Mouse (Mus musculus): ENCODE measurements around the gene Pam. TPM values are rescaled to one million over a fixed set of nuclear protein-coding genes. Genes with fewer than 3 reads are reported as not detected.

Pam gene
- polyA plus RNA-seq, 1 experiment from 2014 or later: 23.8 TPM

DNA sequence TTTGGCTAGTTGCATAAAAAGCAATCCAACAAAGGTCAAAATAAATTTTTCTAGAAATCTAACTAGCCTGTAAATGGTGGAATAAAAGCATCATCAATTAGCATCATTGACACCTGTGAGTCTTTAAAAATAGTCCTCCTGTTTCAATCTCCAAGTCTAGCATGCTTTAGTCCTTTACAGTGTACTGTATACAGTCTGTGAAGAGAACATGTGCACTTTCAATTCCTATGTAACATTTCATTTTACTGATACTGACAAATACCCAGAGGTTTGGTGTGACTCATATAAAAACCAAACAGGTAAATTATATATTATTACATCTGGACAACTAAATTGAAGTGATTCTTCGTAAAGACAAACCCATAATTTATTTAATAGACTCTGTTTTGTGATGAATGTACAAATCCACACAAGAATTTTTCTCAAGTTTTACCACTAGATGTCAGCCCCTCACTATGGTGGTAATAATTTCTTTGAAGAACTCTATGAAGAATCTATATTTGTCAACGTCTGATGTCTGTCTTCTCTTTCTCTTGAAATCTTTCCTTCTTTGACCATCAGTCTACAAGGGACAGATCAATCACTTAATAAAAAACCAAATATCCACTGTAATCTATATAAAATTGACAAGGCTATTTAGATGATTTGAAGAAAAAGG, 286.1 kb downstream of the Pam start:
- Histone ChIP-seq H3K4me1 (replicated peaks; ENCODE audit: control insufficient read depth, insufficient read depth, low read length) (no peaks in the 10 kb centered on the region), H3K36me3 (ENCODE audit: control insufficient read depth, insufficient read depth, low read length) (no peaks in the 10 kb centered on the region), H3K4me2 (replicated peaks; ENCODE audit: low read depth, low read length) (no peak overlapping the region), H3K27me3 (ENCODE audit: control insufficient read depth, insufficient read depth, low read length) (no peaks in the 10 kb centered on the region), H3K4me3 (ENCODE audit: low read depth, low read length) (no peak overlapping the region), H3K9ac (ENCODE audit: low read depth, low read length) (no peak overlapping the region), H3K27ac (ENCODE audit: low read depth, low read length) (no peak overlapping the region), H3K9me3 (ENCODE audit: control insufficient read depth, low read length) (no peaks in the 10 kb centered on the region)
- ATAC-seq (ENCODE audit: low FRiP score): peak; percentile 47; the same call in 1 of the 2 replicates
- peak; percentile 35 for DNase-seq (ENCODE audit: low spot score)
- 57% methylated on average over 2 of the region's 2 CpGs for WGBS

- H3K36me3 ChIP-seq (ENCODE audit: control insufficient read depth, insufficient read depth, low read length): no peaks in the 10 kb centered on the region
- no peaks in the 10 kb centered on the region for H3K27me3 ChIP-seq (ENCODE audit: control insufficient read depth, insufficient read depth, low read length)
- H3K27ac ChIP-seq (ENCODE audit: low read depth, low read length): no peak overlapping the region
- ATAC-seq (ENCODE audit: low FRiP score) (no peak), DNase-seq (ENCODE audit: low spot score) (no peak)
- no peak overlapping the region for H3K4me2 ChIP-seq (replicated peaks; ENCODE audit: low read depth, low read length)
- H3K4me3 ChIP-seq (ENCODE audit: low read depth, low read length): no peak overlapping the region
- H3K9ac ChIP-seq (ENCODE audit: low read depth, low read length): no peak overlapping the region
- no peaks in the 10 kb centered on the region for H3K9me3 ChIP-seq (ENCODE audit: control insufficient read depth, low read length)
- H3K4me1 ChIP-seq (replicated peaks; ENCODE audit: control insufficient read depth, insufficient read depth, low read length): no peaks in the 10 kb centered on the region
Measured at GRCm38 (mm10) chr1:97804520-97804919, 290.9 kb downstream of the Pam start.

- DNase-seq (ENCODE audit: low spot score) (peak; percentile 31), ATAC-seq (ENCODE audit: low FRiP score) (no peak)
- Histone ChIP-seq H3K27ac (ENCODE audit: low read depth, low read length) (no peak overlapping the region), H3K4me2 (replicated peaks; ENCODE audit: low read depth, low read length) (no peak overlapping the region), H3K4me1 (replicated peaks; ENCODE audit: control insufficient read depth, insufficient read depth, low read length) (no peaks in the 10 kb centered on the region), H3K9me3 (ENCODE audit: control insufficient read depth, low read length) (no peaks in the 10 kb centered on the region), H3K27me3 (ENCODE audit: control insufficient read depth, insufficient read depth, low read length) (no peaks in the 10 kb centered on the region), H3K4me3 (ENCODE audit: low read depth, low read length) (no peak overlapping the region), H3K36me3 (ENCODE audit: control insufficient read depth, insufficient read depth, low read length) (no peaks in the 10 kb centered on the region), H3K9ac (ENCODE audit: low read depth, low read length) (no peak overlapping the region)
- 47% methylated on average over 4 of the region's 4 CpGs for WGBS
Measured at GRCm38 (mm10) chr1:97802207-97802902, 293.1 kb downstream of the Pam start.

DNA sequence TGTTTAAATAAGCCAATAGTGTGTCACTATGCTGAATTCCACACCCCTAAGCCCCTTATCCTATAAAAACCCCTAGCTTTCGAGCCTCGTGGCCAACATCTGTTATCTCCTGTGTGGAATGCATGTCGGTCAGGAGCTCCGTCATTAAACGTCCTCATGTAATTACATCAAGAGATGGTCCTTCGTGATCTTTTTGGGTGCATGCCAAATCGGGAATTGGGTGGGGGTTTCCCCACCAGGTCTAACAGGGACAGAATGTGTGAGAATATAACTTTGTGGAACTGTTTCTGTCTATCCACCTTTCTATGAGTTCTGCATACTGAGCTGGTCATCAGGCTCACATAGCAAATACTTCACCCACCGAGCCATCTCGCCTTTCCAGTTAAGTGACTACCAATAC, 299.5 kb downstream of the Pam start:
- no peak overlapping the region for H3K27ac ChIP-seq (ENCODE audit: low read depth, low read length)
- H3K4me3 ChIP-seq (ENCODE audit: low read depth, low read length): no peak overlapping the region
- no peaks in the 10 kb centered on the region for H3K4me1 ChIP-seq (replicated peaks; ENCODE audit: control insufficient read depth, insufficient read depth, low read length)
- no peaks in the 10 kb centered on the region for H3K27me3 ChIP-seq (ENCODE audit: control insufficient read depth, insufficient read depth, low read length)
- no peak overlapping the region for H3K9ac ChIP-seq (ENCODE audit: low read depth, low read length)
- no peaks in the 10 kb centered on the region for H3K36me3 ChIP-seq (ENCODE audit: control insufficient read depth, insufficient read depth, low read length)
- WGBS: 91% methylated on average over 9 of the region's 9 CpGs
- H3K4me2 ChIP-seq (replicated peaks; ENCODE audit: low read depth, low read length): no peak overlapping the region
- no peak for ATAC-seq (ENCODE audit: low FRiP score)
- H3K9me3 ChIP-seq (ENCODE audit: control insufficient read depth, low read length): no peaks in the 10 kb centered on the region
- no peak for DNase-seq (ENCODE audit: low spot score)

DNA sequence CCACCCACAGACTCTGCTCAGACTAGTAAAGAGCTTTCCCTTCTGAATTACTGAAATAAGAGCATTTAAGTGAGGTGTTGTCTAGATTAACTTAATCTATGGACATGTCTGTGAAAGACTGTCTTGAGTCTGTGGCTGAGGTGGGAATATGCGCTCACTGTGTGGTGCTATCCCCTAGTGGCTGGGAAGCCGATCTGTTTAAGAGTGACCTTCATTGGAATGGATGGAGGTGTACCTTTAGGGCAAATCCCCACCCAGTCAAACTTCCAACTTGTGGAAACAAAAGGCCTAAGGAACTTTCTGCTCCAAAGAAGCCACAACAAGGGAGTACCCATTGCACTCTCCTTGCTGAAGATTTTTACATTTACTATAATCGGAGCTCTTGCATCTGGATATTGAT, 301.3 kb downstream of the Pam start:
- no peak overlapping the region for H3K4me3 ChIP-seq (ENCODE audit: low read depth, low read length)
- no peaks in the 10 kb centered on the region for H3K36me3 ChIP-seq (ENCODE audit: control insufficient read depth, insufficient read depth, low read length)
- 93% methylated on average over 3 of the region's 3 CpGs for WGBS

DNA sequence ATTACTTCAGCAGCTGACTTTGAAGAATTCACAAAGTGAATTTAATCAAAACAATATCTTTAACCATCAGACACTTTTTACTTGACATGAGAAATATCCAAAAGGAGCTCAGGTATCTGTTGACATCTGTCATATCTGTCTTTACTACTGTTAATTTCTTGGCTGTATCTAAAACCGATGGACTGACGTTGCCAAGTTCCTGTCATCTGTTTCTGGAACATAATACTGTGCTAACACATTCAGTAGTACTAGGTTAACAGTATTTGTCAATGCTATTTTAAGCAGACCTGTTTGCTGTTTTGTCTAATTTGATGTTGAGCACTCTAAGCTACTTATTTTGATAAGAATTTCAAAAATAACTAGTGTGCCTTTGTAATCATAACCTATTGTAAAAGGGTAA, 307.0 kb downstream of the Pam start:
- Histone ChIP-seq H3K9ac (ENCODE audit: low read depth, low read length) (no peak overlapping the region), H3K4me1 (replicated peaks; ENCODE audit: control insufficient read depth, insufficient read depth, low read length) (no peaks in the 10 kb centered on the region), H3K9me3 (ENCODE audit: control insufficient read depth, low read length) (no peaks in the 10 kb centered on the region), H3K36me3 (ENCODE audit: control insufficient read depth, insufficient read depth, low read length) (no peaks in the 10 kb centered on the region), H3K27me3 (ENCODE audit: control insufficient read depth, insufficient read depth, low read length) (no peaks in the 10 kb centered on the region), H3K4me3 (ENCODE audit: low read depth, low read length) (no peak overlapping the region), H3K27ac (ENCODE audit: low read depth, low read length) (no peak overlapping the region), H3K4me2 (replicated peaks; ENCODE audit: low read depth, low read length) (no peak overlapping the region)
- ATAC-seq (ENCODE audit: low FRiP score): no peak
- 92% methylated on average over 2 of the region's 2 CpGs for WGBS
- no peak for DNase-seq (ENCODE audit: low spot score)

More for the DNA sequence above, 301.3 kb downstream of the Pam start:
- no peaks in the 10 kb centered on the region for H3K4me1 ChIP-seq (replicated peaks; ENCODE audit: control insufficient read depth, insufficient read depth, low read length)
- no peak overlapping the region for H3K27ac ChIP-seq (ENCODE audit: low read depth, low read length)
- no peaks in the 10 kb centered on the region for H3K9me3 ChIP-seq (ENCODE audit: control insufficient read depth, low read length)
- H3K27me3 ChIP-seq (ENCODE audit: control insufficient read depth, insufficient read depth, low read length): no peaks in the 10 kb centered on the region
- no peak overlapping the region for H3K9ac ChIP-seq (ENCODE audit: low read depth, low read length)
- DNase-seq (ENCODE audit: low spot score): no peak
- no peak overlapping the region for H3K4me2 ChIP-seq (replicated peaks; ENCODE audit: low read depth, low read length)
- ATAC-seq (ENCODE audit: low FRiP score): no peak

DNA sequence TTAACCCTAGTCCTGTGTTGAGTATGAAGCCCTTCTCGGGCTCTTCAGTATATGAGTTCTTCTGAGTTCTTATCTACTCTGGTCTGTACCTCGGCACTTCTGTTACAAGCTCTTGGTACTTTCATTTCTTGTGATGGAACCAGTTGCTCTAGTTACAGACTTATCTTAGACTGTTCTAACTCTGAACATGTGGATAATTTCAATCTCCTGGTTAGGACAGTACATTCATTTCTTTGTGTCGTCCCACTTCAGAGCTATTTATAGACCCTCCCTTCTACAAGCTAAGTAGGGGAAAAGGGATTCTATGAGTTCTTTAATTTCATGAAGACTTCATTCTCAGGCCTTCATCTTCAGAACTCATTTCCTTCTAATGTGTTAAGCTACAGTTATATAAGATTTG, 307.8 kb downstream of the Pam start:
- Histone ChIP-seq H3K27ac (ENCODE audit: low read depth, low read length) (no peak overlapping the region), H3K4me3 (ENCODE audit: low read depth, low read length) (no peak overlapping the region), H3K27me3 (ENCODE audit: control insufficient read depth, insufficient read depth, low read length) (no peaks in the 10 kb centered on the region), H3K4me1 (replicated peaks; ENCODE audit: control insufficient read depth, insufficient read depth, low read length) (no peaks in the 10 kb centered on the region), H3K9ac (ENCODE audit: low read depth, low read length) (no peak overlapping the region), H3K36me3 (ENCODE audit: control insufficient read depth, insufficient read depth, low read length) (no peaks in the 10 kb centered on the region), H3K9me3 (ENCODE audit: control insufficient read depth, low read length) (no peaks in the 10 kb centered on the region), H3K4me2 (replicated peaks; ENCODE audit: low read depth, low read length) (no peak overlapping the region)
- ATAC-seq (ENCODE audit: low FRiP score) (no peak), DNase-seq (ENCODE audit: low spot score) (no peak)
- whole genome bisulfite sequencing: 95% methylated on average over 3 of the region's 3 CpGs

DNA sequence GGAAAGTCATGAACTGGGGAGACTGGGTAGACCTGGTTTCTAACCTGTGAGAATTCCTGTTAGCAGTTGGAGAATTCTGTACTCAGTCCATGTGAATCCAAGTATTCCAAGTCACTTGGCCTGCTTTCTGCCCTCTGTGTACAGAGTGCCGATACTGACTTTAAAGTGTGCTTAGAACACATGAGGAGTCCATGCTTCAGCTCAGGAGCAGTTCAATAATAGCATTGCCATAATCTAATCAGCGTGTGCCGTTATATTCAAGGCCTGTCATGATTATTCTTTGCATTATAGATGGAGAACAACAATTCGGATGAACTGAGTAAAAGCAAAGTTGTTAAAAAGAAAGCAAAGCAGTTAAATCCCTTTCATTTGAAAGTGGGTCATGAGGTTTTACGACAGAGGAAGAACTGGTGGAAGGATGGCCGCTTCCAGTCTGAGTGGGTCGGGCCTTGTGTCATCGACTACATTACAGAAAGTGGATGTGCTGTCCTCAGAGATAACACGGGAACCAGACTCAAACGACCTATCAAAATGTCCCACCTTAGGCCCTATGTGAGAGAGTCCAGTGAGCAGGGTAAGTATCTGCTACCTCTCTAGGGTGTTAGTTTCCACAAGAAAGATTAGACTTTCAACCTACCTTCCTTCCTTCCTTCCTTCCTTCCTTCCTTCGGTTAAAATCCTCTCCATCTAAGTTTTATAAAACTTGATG, 309.6 kb downstream of the Pam start:
- H3K27ac ChIP-seq (ENCODE audit: low read depth, low read length): no peak overlapping the region
- H3K9ac ChIP-seq (ENCODE audit: low read depth, low read length): no peak overlapping the region
- ATAC-seq (ENCODE audit: low FRiP score) (no peak), DNase-seq (ENCODE audit: low spot score) (no peak)
- no peaks in the 10 kb centered on the region for H3K9me3 ChIP-seq (ENCODE audit: control insufficient read depth, low read length)
- H3K4me3 ChIP-seq (ENCODE audit: low read depth, low read length): no peak overlapping the region
- H3K27me3 ChIP-seq (ENCODE audit: control insufficient read depth, insufficient read depth, low read length): no peaks in the 10 kb centered on the region
- WGBS: 91% methylated on average over 11 of the region's 11 CpGs
- no peaks in the 10 kb centered on the region for H3K4me1 ChIP-seq (replicated peaks; ENCODE audit: control insufficient read depth, insufficient read depth, low read length)
- no peaks in the 10 kb centered on the region for H3K36me3 ChIP-seq (ENCODE audit: control insufficient read depth, insufficient read depth, low read length)
- no peak overlapping the region for H3K4me2 ChIP-seq (replicated peaks; ENCODE audit: low read depth, low read length)

DNA sequence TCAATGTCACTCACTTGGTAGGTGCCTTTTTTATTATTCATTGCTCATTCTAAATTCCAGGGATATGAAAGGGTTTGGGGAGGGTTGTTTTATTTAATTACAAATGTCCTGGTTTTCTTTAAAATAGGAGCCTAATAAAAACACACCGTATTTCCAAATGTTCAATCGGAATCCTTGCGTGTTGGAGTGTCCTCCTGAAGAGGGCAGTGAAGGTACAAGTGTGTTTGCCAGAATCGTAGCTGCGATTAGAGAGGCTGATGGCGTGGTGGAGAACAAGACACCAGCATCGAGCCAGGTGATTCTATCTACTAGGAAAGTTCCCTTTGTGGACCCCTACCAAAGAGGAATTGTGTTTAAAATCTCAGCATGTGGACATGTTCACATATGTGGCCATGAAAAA, 310.5 kb downstream of the Pam start:
- no peak for ATAC-seq (ENCODE audit: low FRiP score)
- Histone ChIP-seq H3K27ac (ENCODE audit: low read depth, low read length) (no peak overlapping the region), H3K36me3 (ENCODE audit: control insufficient read depth, insufficient read depth, low read length) (no peaks in the 10 kb centered on the region), H3K4me3 (ENCODE audit: low read depth, low read length) (no peak overlapping the region), H3K27me3 (ENCODE audit: control insufficient read depth, insufficient read depth, low read length) (no peaks in the 10 kb centered on the region), H3K9ac (ENCODE audit: low read depth, low read length) (no peak overlapping the region), H3K4me1 (replicated peaks; ENCODE audit: control insufficient read depth, insufficient read depth, low read length) (no peaks in the 10 kb centered on the region), H3K4me2 (replicated peaks; ENCODE audit: low read depth, low read length) (no peak overlapping the region), H3K9me3 (ENCODE audit: control insufficient read depth, low read length) (no peaks in the 10 kb centered on the region)
- no peak for DNase-seq (ENCODE audit: low spot score)
- WGBS: 80% methylated on average over 7 of the region's 7 CpGs
